8 mouse cellular contexts compared by ENCODE assay signal in genomic region chr7:92874761-92875408, GRCm38 (mm10). TPM values are rescaled to one million over a fixed set of nuclear protein-coding genes. Genes with fewer than 3 reads are reported as not detected.
DNase-seq lines count a peak whose midpoint lies in the region; ATAC-seq lines count a peak whose summit lies in the region.

No protein-coding gene starts in this region.

- peak overlapping the region; percentile 58 for H3K4me3 ChIP-seq in hindbrain, embryonic 11.5 days (ENCODE audit: low read depth, low read length)

- peak overlapping the region; percentile 97 for H3K27ac ChIP-seq in hindbrain, embryonic 11.5 days (ENCODE audit: low read depth, low read length)

- no peaks in the 10 kb centered on the region for H3K27me3 ChIP-seq in hindbrain, embryonic 11.5 days (ENCODE audit: control insufficient read depth, insufficient read depth, low read length)

- peak overlapping the region; percentile 80 for H3K9ac ChIP-seq in hindbrain, embryonic 11.5 days (ENCODE audit: low read depth, low read length)

- WGBS in hindbrain, embryonic 11.5 days, result under 1% methylated on average over 29 of the region's 29 CpGs

- ATAC-seq in frontal cortex, adult (ENCODE audit: low TSS enrichment), result peak; percentile 83
- peak; percentile 92 for ATAC-seq in hindbrain, embryonic 11.5 days (ENCODE audit: low FRiP score)

- peak; percentile 93 for DNase-seq in MN1 (ENCODE audit: low spot score)
- peak; percentile 96 for DNase-seq in cerebellum, adult 9-10 months
- DNase-seq in hindbrain, embryonic 11.5 days (ENCODE audit: low spot score), result peak; percentile 89
- peak; percentile 76 to 84 for DNase-seq in layer of hippocampus, postnatal 10 days (ENCODE audit: low spot score in 2 of 2)
- peak; percentile 95 for DNase-seq in lung, postnatal 10 days
- peak; percentile 87 for DNase-seq in ovary, postnatal 36 days (ENCODE audit: low spot score)
- peak; percentile 91 for DNase-seq in thymus, postnatal 25 days

- H3K9me3 ChIP-seq in hindbrain, embryonic 11.5 days (ENCODE audit: control insufficient read depth, low read length), result no peaks in the 10 kb centered on the region

- H3K4me2 ChIP-seq in hindbrain, embryonic 11.5 days (replicated peaks; ENCODE audit: low read depth, low read length), result peak overlapping the region; percentile 75

- peaks cover 4% of the 10 kb centered on the region; the same call in 1 of the 2 replicates for H3K4me1 ChIP-seq in hindbrain, embryonic 11.5 days (replicated peaks; ENCODE audit: control insufficient read depth, insufficient read depth, low read length)

- H3K36me3 ChIP-seq in hindbrain, embryonic 11.5 days (ENCODE audit: control insufficient read depth, insufficient read depth, low read length), result no peaks in the 10 kb centered on the region

RNA-seq across cellular contexts. Expression of gene Prcp, which starts 0.6 kb away (rescaled TPM):
- polyA plus RNA-seq in hindbrain, embryonic 11.5 days (2014; fragmentation: Nextera tagmentation; extraction: Ambion mirVana), result 19.8 and 26.3 TPM in 2 replicates
- 10 to 100 TPM; 15.3 TPM for total RNA-seq in layer of hippocampus, postnatal 10 days (2021)

RNA-seq across cellular contexts. Expression of gene Ddias, which starts 0.8 kb away (rescaled TPM):
- 18.2 and 23.3 TPM in 2 replicates for polyA plus RNA-seq in hindbrain, embryonic 11.5 days (2014; fragmentation: Nextera tagmentation; extraction: Ambion mirVana)
- 1 to 10 TPM; 1.8 to 2.0 TPM for total RNA-seq in layer of hippocampus, postnatal 10 days (2021)

Comparison
In these comparisons a context has a peak if more than half of its experiments do, and no peak if none do; other contexts are left out.
1. Peak in every context shown above with its lines: DNase-seq, ATAC-seq, H3K4me3 ChIP-seq and H3K27ac ChIP-seq.